Mouse (Mus musculus) neural tube, embryonic 13.5 days (tissue): ENCODE results near the gene Synj2. TPM values are rescaled to one million over a fixed set of nuclear protein-coding genes. Genes with fewer than 3 reads are reported as not detected.

Experiments used
- ATAC-seq: fragments of 200-750 bp; cut with Nextera tagmentation; 2 replicates; pipeline ENCODE4 v1.8.0; 2017; ENCODE audit warnings: low read depth, mild to moderate bottlenecking, moderate TSS enrichment, moderate library complexity
- H3K27ac ChIP-seq: fragments of 300-500 bp; sonication (generic); replicated peaks from 2 replicates; pipeline ENCODE4 v1.5.1; 2015; ENCODE audit warnings: moderate library complexity, mild to moderate bottlenecking, inconsistent platforms
- H3K27me3 ChIP-seq: fragments of 300-500 bp; sonication (generic); 2 replicates; pipeline ENCODE4 v1.6.1; 2015; ENCODE audit warnings: mild to moderate bottlenecking, inconsistent platforms
- H3K36me3 ChIP-seq: fragments of 300-500 bp; sonication (generic); 2 replicates; pipeline ENCODE4 v1.6.1; 2015; ENCODE audit warnings: mild to moderate bottlenecking, inconsistent platforms
- H3K4me1 ChIP-seq: fragments of 300-500 bp; sonication (generic); replicated peaks from 2 replicates; pipeline ENCODE4 v1.6.1; 2015; ENCODE audit warnings: inconsistent platforms
- H3K4me2 ChIP-seq: fragments of 300-500 bp; sonication (generic); 2 replicates; pipeline ENCODE4 v1.6.1; 2015; ENCODE audit warnings: inconsistent platforms, mild to moderate bottlenecking, moderate library complexity
- H3K4me3 ChIP-seq: fragments of 300-500 bp; sonication (generic); 2 replicates; pipeline ENCODE4 v1.5.1; 2015; ENCODE audit warnings: mild to moderate bottlenecking, inconsistent platforms
- H3K9ac ChIP-seq: fragments of 300-500 bp; sonication (generic); 2 replicates; pipeline ENCODE4 v1.6.1; 2015; ENCODE audit warnings: moderate library complexity, mild to moderate bottlenecking, inconsistent platforms
- H3K9me3 ChIP-seq: fragments of 300-500 bp; sonication (generic); 2 replicates; pipeline ENCODE4 v1.6.1; 2016; ENCODE audit warnings: inconsistent platforms
- WGBS: fragments of 180-500 bp; shearing (Covaris S2); methylation state at CpG from one replicate; pipeline ENCODE4 v1.1.7; 2015; 5-methylcytosine and 5-hydroxymethylcytosine counted together
- polyA plus RNA-seq: library from polyadenylated mRNA; unstranded; fragments of >200 nt; fragmentation: Nextera tagmentation; extraction: Ambion mirVana; gene quantifications from 2 replicates; pipeline ENCODE4 v1.2.1, GENCODE M21; 2015

Gene Synj2
- polyA plus RNA-seq, 1 experiment from 2014 or later, result 1.7 TPM

GRCm38 (mm10) chr17:5911591-5911990 is 29.5 kb upstream of the Synj2 start:
- H3K27ac ChIP-seq, result no peak overlapping the region
- H3K4me1 ChIP-seq, result 0 out of 2 replicates have a peak, but pooled peaks cover 4% of the 10 kb centered on the region
- WGBS, result 74% methylated on average over 12 of the region's 12 CpGs
- H3K4me2 ChIP-seq, result no peak overlapping the region
- H3K4me3 ChIP-seq, result no peak overlapping the region
- H3K36me3 ChIP-seq, result peaks cover 13% of the 10 kb centered on the region; the same call in 1 of the 2 replicates
- ATAC-seq, result peak; percentile 56; the same call in 1 of the 2 replicates
- H3K27me3 ChIP-seq, result no peaks in the 10 kb centered on the region
- no peaks in the 10 kb centered on the region for H3K9me3 ChIP-seq
- H3K9ac ChIP-seq, result no peak overlapping the region

DNA sequence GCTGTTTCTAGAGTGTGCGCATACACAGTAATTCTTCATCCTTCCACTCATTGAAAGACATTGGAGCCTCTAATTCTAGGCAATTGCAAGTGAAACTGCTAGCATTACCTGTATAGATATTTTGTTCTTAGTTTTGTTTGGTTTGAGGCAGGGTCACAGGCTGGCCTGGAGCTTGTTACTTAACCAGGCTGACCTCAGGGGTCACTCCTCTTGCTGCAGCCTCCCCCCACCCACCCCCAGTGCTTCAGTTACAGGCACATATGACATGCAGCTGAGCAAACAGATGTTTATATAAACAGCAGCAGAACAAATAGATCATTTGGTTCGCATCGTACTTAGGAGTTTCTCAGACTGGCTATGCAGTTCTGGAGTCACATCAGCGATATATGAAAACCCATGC is 28.3 kb upstream of the Synj2 start:
- H3K36me3 ChIP-seq, result peaks cover 7% of the 10 kb centered on the region; the same call in 1 of the 2 replicates
- no peaks in the 10 kb centered on the region for H3K9me3 ChIP-seq
- no peaks in the 10 kb centered on the region for H3K27me3 ChIP-seq
- ATAC-seq, result no peak
- WGBS, result 90% methylated on average over 4 of the region's 4 CpGs
- H3K9ac ChIP-seq, result no peak overlapping the region
- H3K4me2 ChIP-seq, result no peak overlapping the region
- H3K27ac ChIP-seq, result no peak overlapping the region
- no peak overlapping the region for H3K4me3 ChIP-seq
- 0 out of 2 replicates have a peak, but pooled peaks cover 4% of the 10 kb centered on the region for H3K4me1 ChIP-seq

- Histone ChIP-seq H3K9me3 (no peaks in the 10 kb centered on the region), H3K4me2 (no peak overlapping the region), H3K4me1 (0 out of 2 replicates have a peak, but pooled peaks cover 4% of the 10 kb centered on the region), H3K27ac (no peak overlapping the region), H3K9ac (no peak overlapping the region), H3K4me3 (no peak overlapping the region), H3K36me3 (peaks cover 12% of the 10 kb centered on the region), H3K27me3 (no peaks in the 10 kb centered on the region)
- WGBS, result 81% methylated on average over 5 of the region's 5 CpGs
- no peak for ATAC-seq
These were observed 26.9 kb upstream of the Synj2 start for GRCm38 (mm10) chr17:5914217-5914616.

- Histone ChIP-seq H3K27ac (no peak overlapping the region), H3K9ac (no peak overlapping the region), H3K4me2 (no peak overlapping the region), H3K9me3 (no peaks in the 10 kb centered on the region), H3K4me3 (no peak overlapping the region), H3K27me3 (no peaks in the 10 kb centered on the region), H3K36me3 (peaks cover 36% of the 10 kb centered on the region), H3K4me1 (no peaks in the 10 kb centered on the region)
- no peak for ATAC-seq
- WGBS, result 96% methylated on average over 8 of the region's 8 CpGs
These were observed 19.1 kb upstream of the Synj2 start for GRCm38 (mm10) chr17:5921954-5922353.

DNA sequence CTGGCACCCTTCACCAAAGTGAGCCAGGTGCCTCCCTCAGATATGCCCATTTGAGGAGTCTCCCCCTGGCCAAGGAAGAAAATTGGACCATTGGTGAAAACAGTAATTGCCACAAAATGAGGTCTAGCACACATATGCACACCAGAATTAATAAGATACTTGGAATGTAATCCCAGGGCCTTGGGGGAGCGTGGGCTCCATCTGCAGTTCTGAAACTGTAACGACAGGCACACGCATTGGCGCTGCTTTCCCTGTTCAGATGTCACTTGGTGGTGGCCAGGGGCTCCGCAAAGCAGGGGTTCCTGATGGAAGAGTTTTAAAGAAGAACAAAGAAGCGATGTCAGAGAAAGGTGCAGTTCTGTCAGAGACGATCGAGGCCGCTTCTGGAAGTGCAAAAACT is 17.8 kb upstream of the Synj2 start:
- Histone ChIP-seq H3K27me3 (no peaks in the 10 kb centered on the region), H3K36me3 (peaks cover 44% of the 10 kb centered on the region), H3K4me3 (no peak overlapping the region), H3K9me3 (no peaks in the 10 kb centered on the region), H3K4me2 (no peak overlapping the region), H3K27ac (no peak overlapping the region), H3K9ac (no peak overlapping the region), H3K4me1 (no peaks in the 10 kb centered on the region)
- 80% methylated on average over 9 of the region's 9 CpGs for WGBS
- no peak for ATAC-seq

- no peak overlapping the region for H3K4me3 ChIP-seq
- no peak overlapping the region for H3K27ac ChIP-seq
- H3K27me3 ChIP-seq, result no peaks in the 10 kb centered on the region
- no peak overlapping the region for H3K4me2 ChIP-seq
- H3K36me3 ChIP-seq, result peaks cover 39% of the 10 kb centered on the region
- WGBS, result 53% methylated on average over 8 of the region's 8 CpGs
- no peak for ATAC-seq
- H3K9me3 ChIP-seq, result no peaks in the 10 kb centered on the region
- no peaks in the 10 kb centered on the region for H3K4me1 ChIP-seq
- no peak overlapping the region for H3K9ac ChIP-seq
These were observed 16.8 kb upstream of the Synj2 start for GRCm38 (mm10) chr17:5924238-5924637.

GRCm38 (mm10) chr17:5926710-5927109 is 14.4 kb upstream of the Synj2 start:
- no peaks in the 10 kb centered on the region for H3K9me3 ChIP-seq
- WGBS, result 61% methylated on average over 7 of the region's 7 CpGs
- H3K27me3 ChIP-seq, result no peaks in the 10 kb centered on the region

DNA sequence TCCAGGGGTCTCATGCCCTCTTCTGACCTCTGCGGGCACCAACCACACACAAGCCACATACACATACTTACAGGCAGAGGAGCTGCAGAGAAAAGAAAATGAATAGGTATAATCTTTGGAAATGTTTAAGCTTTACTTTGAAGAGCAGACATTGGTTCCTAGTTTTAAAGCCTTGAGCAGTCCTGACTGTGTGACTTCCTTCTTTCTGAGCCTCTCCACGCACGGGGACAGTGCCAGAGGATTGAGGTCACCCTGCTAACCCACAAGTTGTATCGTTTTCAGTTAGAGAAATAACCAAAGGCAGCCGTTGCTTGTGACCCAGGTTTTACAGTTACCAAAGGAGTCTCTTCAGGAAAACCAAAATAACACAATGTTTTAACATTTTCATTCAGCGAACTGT is 12.0 kb upstream of the Synj2 start:
- ATAC-seq, result no peak
- peaks cover 32% of the 10 kb centered on the region for H3K36me3 ChIP-seq
- H3K27ac ChIP-seq, result no peak overlapping the region
- H3K27me3 ChIP-seq, result no peaks in the 10 kb centered on the region
- peaks cover 2% of the 10 kb centered on the region for H3K4me1 ChIP-seq
- H3K4me2 ChIP-seq, result no peak overlapping the region
- no peak overlapping the region for H3K4me3 ChIP-seq
- H3K9ac ChIP-seq, result no peak overlapping the region
- H3K9me3 ChIP-seq, result no peaks in the 10 kb centered on the region
- WGBS, result 84% methylated on average over 6 of the region's 6 CpGs

More at GRCm38 (mm10) chr17:5926710-5927109, 14.4 kb upstream of the Synj2 start:
- no peak overlapping the region for H3K27ac ChIP-seq
- no peaks in the 10 kb centered on the region for H3K4me1 ChIP-seq
- H3K4me3 ChIP-seq, result no peak overlapping the region
- peaks cover 32% of the 10 kb centered on the region for H3K36me3 ChIP-seq
- no peak for ATAC-seq
- H3K4me2 ChIP-seq, result no peak overlapping the region
- H3K9ac ChIP-seq, result no peak overlapping the region

DNA sequence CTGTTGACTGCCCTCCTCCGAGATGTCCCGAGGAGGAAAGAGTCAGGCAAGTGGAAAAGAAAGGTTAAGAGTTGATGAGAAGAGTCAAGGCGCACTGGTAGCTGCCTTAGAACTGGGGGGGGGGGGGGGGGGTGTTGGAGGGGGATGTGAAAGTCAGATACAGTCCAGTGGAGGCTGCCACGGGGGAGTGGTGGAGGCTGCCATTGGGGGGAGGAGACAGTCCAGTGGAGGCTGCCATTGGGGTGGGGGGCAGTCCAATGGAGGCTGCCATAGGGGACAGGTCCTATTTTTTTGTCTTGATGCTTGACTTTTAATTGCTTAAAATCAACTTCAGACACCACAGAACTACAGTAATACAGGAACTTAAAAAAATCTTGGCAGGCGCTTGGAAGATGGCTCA is 8.9 kb upstream of the Synj2 start:
- no peak for ATAC-seq
- no peak overlapping the region for H3K4me3 ChIP-seq
- no peaks in the 10 kb centered on the region for H3K9me3 ChIP-seq
- no peaks in the 10 kb centered on the region for H3K27me3 ChIP-seq
- H3K9ac ChIP-seq, result no peak overlapping the region
- H3K4me1 ChIP-seq, result peaks cover 23% of the 10 kb centered on the region
- no peak overlapping the region for H3K4me2 ChIP-seq
- H3K27ac ChIP-seq, result no peak overlapping the region
- H3K36me3 ChIP-seq, result peaks cover 15% of the 10 kb centered on the region
- WGBS, result 81% methylated on average over 5 of the region's 5 CpGs

DNA sequence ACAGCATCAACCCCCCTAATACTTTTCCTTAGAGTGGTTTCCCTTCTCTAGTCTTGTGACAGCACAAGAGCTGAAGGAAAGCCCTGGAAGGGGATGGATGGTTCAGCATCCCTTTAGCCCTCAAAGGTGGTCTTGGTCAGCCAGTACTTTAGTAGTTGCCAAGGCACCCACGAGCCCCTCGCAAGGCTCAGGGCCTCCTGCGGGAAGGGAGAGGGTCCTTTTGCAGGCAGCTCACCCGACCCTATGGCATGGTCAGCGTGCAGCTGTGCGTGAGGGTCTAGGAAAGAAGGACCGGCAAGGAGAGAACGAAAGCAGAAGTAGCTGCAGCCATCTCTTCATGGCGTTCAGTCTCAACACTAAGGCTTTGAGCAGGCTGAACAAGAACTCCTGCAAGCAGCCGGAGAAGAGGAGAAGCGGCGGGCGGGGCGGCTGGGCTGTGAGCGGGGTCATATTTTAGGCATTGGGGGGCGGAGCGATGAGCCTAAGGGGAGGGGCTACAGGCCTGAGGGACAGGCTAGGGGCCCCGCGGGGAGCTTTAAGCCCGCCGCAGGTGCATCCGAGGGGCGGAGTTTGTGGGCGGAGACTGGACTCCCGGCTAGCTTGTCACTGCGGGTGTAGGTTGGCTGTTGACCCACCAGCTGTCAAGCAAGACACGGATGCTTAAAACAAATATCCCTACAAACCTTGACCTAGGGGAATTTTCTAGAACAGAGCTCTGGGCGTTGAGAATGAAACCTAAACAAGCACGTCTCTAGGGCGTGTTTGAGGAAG is 6.3 kb upstream of the Synj2 start:
- Histone ChIP-seq H3K9me3 (no peaks in the 10 kb centered on the region), H3K4me2 (peak overlapping the region; percentile 62), H3K9ac (peak overlapping the region; percentile 69), H3K4me3 (peak overlapping the region; percentile 38), H3K27ac (no peak overlapping the region; the same call in 1 of the 2 replicates), H3K36me3 (0 out of 2 replicates have a peak, but pooled peaks cover under 1% of the 10 kb centered on the region), H3K27me3 (peaks cover 9% of the 10 kb centered on the region; the same call in 1 of the 2 replicates), H3K4me1 (peaks cover 23% of the 10 kb centered on the region)
- WGBS, result 1% methylated on average over 30 of the region's 30 CpGs
- ATAC-seq, result peak; percentile 84

DNA sequence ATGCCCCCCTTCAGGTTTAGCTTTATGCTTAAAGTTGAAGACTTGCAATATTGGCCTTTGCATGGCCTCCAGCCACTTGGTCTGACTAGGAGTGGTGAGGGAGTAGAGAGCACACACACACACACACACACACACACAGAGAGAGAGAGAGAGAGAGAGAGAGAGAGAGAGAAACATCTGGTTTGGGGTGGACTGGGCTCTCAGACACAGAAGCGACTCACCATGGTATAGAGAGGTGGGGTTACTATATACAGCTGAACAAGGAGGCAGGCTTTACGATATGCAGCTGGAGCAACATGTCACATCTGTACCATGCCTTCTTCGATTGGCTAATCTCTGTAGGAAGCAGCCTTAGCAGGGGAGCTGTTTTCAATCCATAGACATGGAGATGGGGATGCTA is 5.4 kb upstream of the Synj2 start:
- H3K4me2 ChIP-seq, result 0 out of 2 replicates have a peak overlapping the region, but pooled peaks have one; percentile 62
- no peaks in the 10 kb centered on the region for H3K36me3 ChIP-seq
- no peak overlapping the region for H3K4me3 ChIP-seq
- no peak for ATAC-seq
- WGBS, result 37% methylated on average over 3 of the region's 3 CpGs
- no peaks in the 10 kb centered on the region for H3K9me3 ChIP-seq
- H3K4me1 ChIP-seq, result peaks cover 26% of the 10 kb centered on the region
- H3K9ac ChIP-seq, result no peak overlapping the region
- peaks cover 18% of the 10 kb centered on the region for H3K27me3 ChIP-seq
- H3K27ac ChIP-seq, result no peak overlapping the region

DNA sequence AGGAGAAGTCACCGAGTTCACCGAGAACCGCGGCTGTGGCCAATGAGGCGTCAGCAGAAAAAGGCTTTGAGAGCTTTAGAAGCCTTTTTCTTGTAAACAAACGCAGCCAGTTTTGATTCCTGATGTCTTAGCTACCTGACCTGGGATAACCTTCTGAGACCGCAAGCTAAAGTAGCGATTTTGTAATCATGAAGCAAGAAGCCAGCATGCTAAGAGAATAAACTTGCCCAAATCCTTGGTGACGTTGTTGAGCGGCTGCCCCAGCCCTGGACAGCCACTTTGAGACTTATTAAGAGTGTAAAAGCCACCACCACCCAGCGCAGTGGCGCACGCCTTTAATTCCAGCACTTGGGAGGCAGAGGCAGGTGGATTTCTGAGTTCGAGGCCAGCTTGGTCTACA is 4.8 kb upstream of the Synj2 start:
- Histone ChIP-seq H3K4me2 (no peak overlapping the region), H3K9ac (no peak overlapping the region), H3K9me3 (no peaks in the 10 kb centered on the region), H3K27me3 (peaks cover 21% of the 10 kb centered on the region), H3K27ac (no peak overlapping the region), H3K4me3 (no peak overlapping the region), H3K4me1 (peaks cover 28% of the 10 kb centered on the region), H3K36me3 (no peaks in the 10 kb centered on the region)
- no peak for ATAC-seq
- WGBS, result 52% methylated on average over 14 of the region's 14 CpGs

DNA sequence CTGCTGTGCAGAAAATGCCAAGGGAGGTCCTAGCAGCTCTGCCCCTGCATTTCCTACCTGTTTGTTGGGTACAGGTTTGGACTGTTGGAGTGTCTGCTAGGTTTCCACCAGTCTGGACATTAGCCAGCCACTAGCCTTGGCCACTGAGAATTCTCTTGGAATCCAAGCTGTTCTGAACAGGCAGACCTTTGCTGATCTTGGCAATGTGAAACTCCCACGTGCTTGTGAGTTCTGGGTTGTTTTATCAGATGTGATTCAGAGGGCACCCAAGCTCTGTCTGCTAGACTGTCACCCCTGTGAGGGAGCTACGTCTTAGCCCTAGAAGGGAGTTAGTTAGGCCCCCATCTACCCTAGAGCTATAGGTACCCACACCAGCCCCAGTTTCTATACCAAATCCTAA is 3.6 kb upstream of the Synj2 start:
- Histone ChIP-seq H3K9me3 (no peaks in the 10 kb centered on the region), H3K9ac (no peak overlapping the region), H3K27ac (no peak overlapping the region), H3K36me3 (no peaks in the 10 kb centered on the region), H3K4me3 (no peak overlapping the region), H3K27me3 (peaks cover 32% of the 10 kb centered on the region), H3K4me2 (no peak overlapping the region), H3K4me1 (peaks cover 39% of the 10 kb centered on the region)
- no peak for ATAC-seq
- WGBS, result 82% methylated on average over 2 of the region's 2 CpGs
